Mouse (Mus musculus) layer of hippocampus, adult 8-10 months (tissue): ENCODE data around the gene Blzf1. TPM values are rescaled to one million over a fixed set of nuclear protein-coding genes. Genes with fewer than 3 reads are reported as not detected.
A peak's percentile ranks its signal among the peaks of the same experiment; 100 is the strongest.

Experiments
- DNase-seq, 2 experiments: peaks; one replicate each; pipeline ENCODE4 v3.0.0; 2022; ENCODE audit warnings: low spot score in 2 of 2
- total RNA-seq, 4 experiments: library from RNA; stranded (reverse); gene quantifications; 2 replicates each; pipeline ENCODE4 v1.2.4; 2022

Gene Blzf1
- 10 to 100 TPM; 21.5 to 24.6 (median 21.8) TPM for total RNA-seq

- DNase-seq, result peak; percentile 96 to 97
These were observed at the start of gene Blzf1 for GRCm38 (mm10) chr1:164307124-164307751. Blzf1 (minus strand) TSS chr1:164307489.

- DNase-seq, result no peak
These were observed 46.2 kb upstream of the Blzf1 start for GRCm38 (mm10) chr1:164353443-164353842.

- DNase-seq, result no peak
These were observed 34.9 kb upstream of the Blzf1 start for GRCm38 (mm10) chr1:164342161-164342560.

DNA sequence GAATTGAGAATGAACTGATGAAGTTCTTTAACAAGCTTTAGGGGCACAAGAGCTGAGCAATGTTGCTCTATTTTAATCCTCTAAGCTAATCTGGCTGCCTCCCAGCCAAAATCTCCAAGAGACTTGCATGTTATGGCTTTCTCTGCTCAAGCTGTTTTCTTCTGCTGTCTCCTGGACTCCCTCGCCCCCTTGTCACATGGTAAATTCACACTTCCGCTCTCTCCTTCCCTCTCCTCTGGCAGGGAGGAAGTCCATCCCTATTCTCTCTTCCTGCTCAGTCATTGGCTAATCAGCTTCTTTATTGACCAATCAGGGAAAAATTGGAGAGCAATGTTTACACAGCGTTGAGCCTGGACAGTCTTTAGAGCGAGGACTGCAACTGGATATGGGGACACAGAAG lies 28.6 kb upstream of the Blzf1 start:
- DNase-seq, result no peak

DNA sequence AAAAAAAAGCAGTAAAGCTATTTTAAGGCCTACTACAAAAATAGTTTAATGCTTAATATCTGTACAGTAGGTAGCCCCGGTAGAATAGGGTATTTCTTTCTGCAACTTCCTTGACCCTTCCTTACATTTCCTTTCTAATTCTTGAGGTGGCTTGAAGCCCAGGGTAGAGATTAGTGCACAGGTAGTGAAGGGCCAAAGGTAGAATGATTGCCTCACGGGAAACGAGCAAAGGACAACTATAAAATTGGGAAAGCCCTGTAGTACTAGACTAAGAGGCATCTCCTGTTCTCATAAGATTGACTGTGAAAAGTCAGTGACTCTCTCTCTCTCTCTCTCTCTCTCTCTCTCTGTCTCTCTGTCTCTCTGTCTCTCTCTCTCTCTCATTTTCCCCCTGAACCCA lies 28.1 kb upstream of the Blzf1 start:
- no peak for DNase-seq

DNA sequence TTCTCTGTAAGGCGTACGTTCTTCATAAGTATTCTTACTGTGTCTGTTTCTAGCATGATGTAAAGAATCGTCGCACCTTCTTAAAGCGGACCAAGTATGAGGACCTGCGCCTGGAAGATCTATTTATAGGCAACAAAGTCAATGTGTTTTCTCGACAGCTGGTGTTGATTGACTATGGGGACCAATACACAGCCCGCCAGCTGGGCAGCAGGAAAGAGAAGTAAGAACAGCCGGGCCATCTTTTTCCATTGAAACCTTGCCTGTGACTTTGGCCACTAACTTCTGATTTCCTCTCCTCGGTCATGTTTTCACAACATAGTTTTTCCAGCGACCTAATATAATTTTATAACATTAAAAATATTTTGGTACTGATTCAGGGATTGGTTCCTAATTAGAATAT lies 25.3 kb upstream of the Blzf1 start:
- no peak for DNase-seq

DNA sequence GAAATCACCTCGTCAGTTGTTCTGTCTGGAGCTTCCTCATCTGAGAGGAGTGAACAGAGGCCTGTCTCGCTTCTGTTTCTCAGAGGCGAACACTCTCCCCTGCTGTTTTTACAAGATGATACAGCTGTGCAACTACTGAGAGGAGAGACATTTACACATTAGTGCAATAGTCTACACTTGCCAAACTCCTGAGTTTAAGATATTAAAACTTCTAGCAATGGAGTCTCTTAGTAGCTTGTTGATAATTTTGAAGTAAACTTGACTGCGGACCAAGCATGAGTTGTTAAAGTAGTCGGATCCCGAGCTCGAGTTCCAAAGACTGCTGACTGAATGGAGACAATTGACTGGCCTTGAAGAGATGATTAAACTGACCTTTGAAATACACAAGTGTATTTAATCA lies 20.5 kb upstream of the Blzf1 start:
- no peak for DNase-seq

GRCm38 (mm10) chr1:164326600-164327155 lies 19.4 kb upstream of the Blzf1 start:
- peak; percentile 59 to 73 for DNase-seq

DNA sequence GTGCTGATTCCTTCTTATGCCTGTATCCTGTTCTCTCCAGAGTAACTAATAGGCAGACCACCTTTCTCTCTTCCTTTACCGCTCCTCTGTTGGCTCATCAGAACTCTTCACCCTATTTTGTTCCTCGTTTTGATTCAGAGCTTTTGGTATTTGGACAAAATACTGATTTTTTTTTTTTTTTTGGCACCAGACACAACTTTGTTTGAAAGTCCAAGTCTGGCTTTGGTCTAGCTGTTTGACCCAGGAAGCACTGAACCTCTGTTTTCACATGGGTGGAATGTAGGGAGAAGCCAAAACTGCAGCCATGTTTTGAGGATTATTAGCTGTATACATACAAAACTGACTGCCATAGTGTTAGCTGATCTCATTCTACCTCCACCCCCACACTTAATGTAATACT lies 17.6 kb upstream of the Blzf1 start:
- DNase-seq, result no peak

- no peak for DNase-seq
These were observed 16.9 kb upstream of the Blzf1 start for GRCm38 (mm10) chr1:164324221-164324620.

DNA sequence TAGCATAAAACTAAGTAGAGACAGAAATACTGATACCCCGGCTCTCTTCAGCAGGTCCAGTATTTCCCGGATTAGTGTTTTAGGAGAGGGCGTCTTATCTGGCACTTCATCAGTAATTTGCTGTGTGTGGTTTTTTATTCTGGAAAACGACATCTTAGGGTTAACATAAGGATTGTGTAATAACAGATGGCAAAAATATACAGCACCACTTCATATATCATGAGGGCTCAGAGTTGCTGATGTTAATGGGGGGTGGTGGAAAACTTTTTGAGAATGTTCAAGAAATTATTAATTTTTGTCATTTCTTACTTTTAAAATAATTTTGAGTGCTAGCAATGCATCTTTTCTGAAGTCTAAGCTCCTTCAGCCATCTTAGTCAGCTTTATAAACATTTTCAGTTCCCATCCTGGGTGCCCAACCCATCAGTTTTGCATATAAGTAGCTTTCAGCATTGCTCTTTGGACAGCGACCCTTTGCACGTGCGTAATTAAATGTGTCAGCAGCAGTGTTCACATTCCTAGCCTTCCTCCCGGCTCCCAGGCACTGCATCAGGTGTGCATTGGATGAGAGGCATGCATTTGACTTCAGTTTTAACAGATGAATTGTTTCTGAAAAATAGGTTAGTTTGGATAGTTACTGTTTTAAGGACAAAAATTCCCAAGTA lies 15.8 kb upstream of the Blzf1 start:
- no peak for DNase-seq

- DNase-seq, result no peak
These were observed 14.1 kb upstream of the Blzf1 start for GRCm38 (mm10) chr1:164321408-164321807.

GRCm38 (mm10) chr1:164320731-164321130 lies 13.4 kb upstream of the Blzf1 start:
- DNase-seq, result peak; percentile 57 to 65

DNA sequence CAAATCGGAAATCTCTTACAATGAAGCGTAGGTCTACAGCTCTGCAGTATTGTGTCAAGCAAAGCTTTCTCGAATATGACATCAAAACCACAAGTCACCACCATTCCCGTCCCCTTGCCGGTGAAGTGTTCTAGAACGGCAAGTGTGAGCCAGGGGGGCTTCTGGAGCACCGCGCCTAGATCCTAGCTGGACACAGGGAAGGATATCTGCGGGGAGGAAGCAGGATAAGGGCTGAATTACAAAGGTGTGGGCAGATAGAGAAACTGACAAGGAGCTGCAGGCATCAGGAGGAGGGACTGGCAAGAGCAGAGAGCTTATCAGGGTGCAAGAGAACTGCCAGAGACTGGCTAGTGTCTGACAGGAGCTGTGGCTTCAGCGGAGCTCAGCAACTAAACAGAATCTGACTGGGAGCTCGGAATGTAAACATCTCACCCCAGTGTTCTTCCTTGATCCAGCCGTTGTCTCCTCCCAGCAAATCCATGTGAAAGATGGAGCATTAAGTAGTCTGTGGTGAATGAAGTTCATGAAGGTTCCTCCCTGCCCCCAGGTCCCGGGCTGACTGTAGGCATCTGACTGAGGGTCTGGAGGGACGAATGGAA lies 12.4 kb upstream of the Blzf1 start:
- no peak for DNase-seq

- no peak for DNase-seq
These were observed 11.2 kb upstream of the Blzf1 start for GRCm38 (mm10) chr1:164318474-164318873.

DNA sequence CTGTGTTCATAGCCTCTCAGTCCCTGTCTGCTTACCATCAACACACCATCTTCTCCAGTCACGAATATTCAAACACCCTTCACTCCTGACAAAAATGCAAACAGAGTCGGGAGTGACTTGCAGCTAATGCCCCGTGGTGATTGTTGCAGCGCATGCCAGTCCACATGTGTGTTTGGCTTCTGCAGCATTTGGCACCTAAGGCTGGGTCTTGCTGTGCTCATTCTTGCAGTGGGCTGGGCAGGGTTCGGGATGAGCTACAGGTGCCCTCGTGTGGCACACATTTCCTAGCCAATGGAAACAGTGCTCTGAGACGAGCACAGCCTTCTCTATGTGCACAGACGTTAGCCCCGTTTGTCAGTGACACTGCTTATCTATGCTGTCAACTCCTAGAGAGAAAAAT lies 10.0 kb upstream of the Blzf1 start:
- no peak for DNase-seq

DNA sequence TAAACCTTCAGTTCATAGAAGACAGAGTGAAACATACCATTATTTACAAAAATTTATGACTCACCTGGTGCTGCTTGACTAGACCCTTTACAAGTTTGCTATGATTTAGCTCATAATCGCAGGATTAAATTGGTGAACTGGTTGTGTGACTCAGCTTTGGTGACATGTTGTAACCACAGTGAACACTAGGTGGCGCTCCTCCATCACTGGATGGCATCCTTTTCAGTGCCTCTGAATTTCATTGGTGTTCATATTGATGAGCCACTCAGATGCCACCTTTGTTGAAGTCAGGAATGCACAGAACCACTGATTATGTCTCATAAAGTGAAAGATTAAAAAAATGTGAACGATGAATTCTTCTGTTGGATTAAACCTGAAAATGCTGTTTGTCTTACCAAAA lies 9.4 kb upstream of the Blzf1 start:
- DNase-seq, result peak; percentile 54 to 87

DNA sequence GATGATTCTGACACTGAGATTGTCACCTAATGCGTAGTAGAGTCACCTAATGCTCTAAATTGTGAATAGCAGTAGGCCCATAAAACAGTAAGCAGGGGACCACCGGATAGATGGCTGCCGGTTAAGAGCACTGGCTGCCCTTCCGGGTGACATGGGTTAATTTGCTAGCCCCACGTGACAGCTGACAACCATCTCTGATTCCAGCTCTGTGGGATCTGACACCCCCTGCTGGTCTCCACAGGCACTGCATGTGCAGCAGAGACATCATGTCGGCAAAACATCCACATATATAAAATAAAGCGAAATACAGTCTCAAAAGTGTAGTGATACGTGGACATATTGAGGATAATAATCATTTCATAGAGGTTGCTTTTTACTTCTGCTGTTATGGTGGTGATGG lies 8.0 kb upstream of the Blzf1 start:
- DNase-seq, result no peak

- DNase-seq, result no peak
These were observed 6.8 kb upstream of the Blzf1 start for GRCm38 (mm10) chr1:164314085-164314484.

GRCm38 (mm10) chr1:164307922-164308321 lies 633 bp upstream of the Blzf1 start:
- no peak for DNase-seq

DNA sequence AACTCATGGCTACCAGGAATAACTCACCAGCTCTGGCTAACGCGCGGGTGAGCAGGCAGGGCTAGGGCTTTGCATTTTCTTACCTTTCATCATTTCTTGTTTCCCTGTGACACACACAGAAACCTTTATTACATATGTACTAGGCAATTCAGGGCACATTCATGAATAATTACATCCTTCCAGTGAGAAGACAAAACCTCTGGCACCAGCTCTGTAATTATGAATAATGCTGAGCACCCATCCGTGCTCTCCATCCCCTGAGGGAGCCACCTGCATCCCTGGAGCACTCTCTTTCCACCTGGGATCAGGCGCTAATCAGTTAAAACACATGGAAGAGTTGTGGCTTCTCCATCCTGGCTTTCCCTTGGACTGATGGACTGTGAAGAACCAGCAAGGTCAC lies 3.5 kb downstream of the Blzf1 start, which contains the start of gene Nme7:
Nme7 (plus strand) TSS at position 301 of the 400 bp plus-strand sequence.
- no peak for DNase-seq

- DNase-seq, result no peak
These were observed 5.3 kb downstream of the Blzf1 start for GRCm38 (mm10) chr1:164301949-164302348.

DNA sequence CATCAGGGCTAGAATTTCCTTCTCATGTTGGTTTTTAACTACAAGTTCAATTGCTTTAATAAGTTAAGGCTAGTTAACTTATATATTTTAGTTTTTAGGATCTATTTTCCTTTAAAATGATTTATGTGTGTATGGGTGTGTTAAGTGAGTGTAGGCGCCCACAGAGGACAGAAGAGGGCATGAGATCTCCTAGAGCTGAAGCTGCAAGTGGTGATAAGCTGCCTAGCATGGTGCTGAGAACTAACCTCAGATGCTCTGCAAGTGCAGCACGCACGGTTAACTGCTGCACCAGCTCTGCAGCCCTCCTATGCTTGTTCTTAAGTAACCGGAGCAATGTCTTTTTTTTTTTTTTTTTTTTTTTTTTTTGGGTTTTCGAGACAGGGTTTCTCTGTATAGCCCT lies 10.8 kb downstream of the Blzf1 start:
- DNase-seq, result no peak
